Mouse (Mus musculus) urinary bladder, adult 18-20 months (tissue): ENCODE data around the gene Traf3ip2.

Experiments
- DNase-seq, 2 experiments: peaks; one replicate each; pipeline ENCODE4 v3.0.0; 2022; ENCODE audit warnings: low spot score in 2 of 2, mixed read lengths in 2 of 2

Traf3ip2 gene

DNA sequence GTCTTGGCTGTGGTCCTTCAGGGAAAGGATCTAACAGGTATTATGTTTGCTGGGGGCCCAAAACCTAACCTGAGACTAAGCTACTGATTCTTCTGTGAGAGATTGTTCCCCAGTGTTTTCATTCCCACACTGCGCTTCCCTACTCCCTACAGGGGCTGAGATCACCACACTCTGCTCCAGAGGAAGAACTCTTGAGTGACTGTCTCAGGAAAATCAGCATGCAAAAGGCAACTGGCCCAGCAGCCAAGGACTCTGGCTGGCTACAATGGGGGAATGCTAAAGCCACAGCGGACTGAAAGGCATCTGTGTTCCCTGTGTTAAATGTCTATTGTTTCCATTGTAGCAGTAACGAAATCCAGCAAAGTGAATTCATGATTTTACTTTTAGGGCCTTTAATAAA is 62.0 kb downstream of the Traf3ip2 start:
- DNase-seq, result no peak

DNA sequence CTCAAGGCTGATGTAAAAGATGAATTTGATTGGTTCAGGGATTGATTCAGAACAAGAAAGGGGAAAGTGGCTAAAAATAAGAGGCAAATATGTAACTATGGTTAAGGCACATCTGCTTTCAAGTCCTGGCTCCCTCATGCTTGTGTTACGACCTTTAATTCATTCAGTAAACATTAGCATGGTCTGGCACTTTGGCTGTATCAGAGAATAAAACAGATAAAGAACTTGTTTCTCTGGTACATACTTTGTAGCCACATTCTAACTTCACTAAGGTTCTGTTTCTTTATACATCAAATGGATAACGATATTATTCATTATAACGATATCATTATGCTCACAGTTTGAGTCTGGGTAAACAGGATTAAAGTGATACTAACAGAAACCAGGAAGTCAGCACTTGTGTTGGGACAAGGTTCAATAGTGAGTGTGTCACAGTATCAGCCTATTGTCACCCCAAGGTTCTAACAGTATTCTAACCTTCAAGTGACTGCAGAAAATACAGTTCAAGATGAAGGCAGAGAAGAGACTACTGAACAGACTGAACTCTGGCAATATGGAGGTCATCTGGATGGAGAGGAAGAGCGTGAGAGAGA is 65.6 kb downstream of the Traf3ip2 start:
- no peak for DNase-seq

GRCm38 (mm10) chr10:39681014-39681413 is 68.3 kb downstream of the Traf3ip2 start:
- DNase-seq, result no peak

GRCm38 (mm10) chr10:39682556-39682955 is 69.8 kb downstream of the Traf3ip2 start:
- DNase-seq, result no peak

GRCm38 (mm10) chr10:39683481-39683880 is 70.7 kb downstream of the Traf3ip2 start:
- DNase-seq, result no peak

DNA sequence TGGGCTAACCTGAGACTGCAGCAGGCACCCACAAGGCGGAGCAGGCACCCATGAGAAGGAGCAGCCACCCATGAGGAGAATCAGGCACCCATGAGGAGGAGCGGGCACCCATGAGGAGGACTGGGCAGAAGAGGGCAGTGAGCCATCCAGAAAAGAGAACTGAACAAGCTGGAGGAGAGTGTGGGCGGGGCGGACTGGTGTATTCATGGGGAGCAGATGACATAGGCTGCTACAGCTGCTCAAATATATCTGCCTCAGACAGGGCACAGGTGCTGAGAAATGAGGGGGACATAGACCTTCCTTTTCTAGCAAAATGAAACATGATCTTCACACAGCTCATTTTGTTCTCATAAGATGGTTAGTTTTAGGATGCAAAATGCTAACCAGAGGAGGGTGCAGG is 74.1 kb downstream of the Traf3ip2 start:
- no peak for DNase-seq

GRCm38 (mm10) chr10:39687851-39688250 is 75.1 kb downstream of the Traf3ip2 start:
- no peak for DNase-seq

GRCm38 (mm10) chr10:39691351-39692064 is 78.8 kb downstream of the Traf3ip2 start:
- no peak for DNase-seq

DNA sequence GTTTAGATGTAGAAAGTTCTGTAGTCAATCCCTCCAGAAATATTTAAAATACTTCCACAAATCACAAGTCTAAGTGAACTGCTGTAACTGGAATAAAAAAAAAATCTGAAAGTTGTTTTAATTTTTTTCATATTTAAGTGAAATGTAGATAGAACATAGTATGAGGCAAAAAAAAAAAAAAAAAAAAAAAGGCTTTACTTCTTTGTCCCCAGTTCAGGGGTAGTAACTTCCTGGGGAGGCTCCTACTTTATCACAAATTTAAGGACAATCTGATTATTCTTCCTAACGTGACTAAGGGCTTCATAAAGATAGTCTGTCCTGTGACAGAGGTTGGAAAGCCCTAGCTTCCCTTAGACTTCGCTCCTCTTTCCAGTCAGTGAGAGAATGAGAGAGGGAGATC is 79.4 kb downstream of the Traf3ip2 start:
- no peak for DNase-seq
